Mouse (Mus musculus) spleen, postnatal 10 days (tissue): ENCODE data around the gene D630039A03Rik.

Source experiments
- DNase-seq, 2 experiments: peaks; one replicate each; pipeline ENCODE4 v3.0.0; 2021 to 2022; ENCODE audit warnings: low spot score in 2 of 2

D630039A03Rik gene

GRCm38 (mm10) chr4:57927464-57928205 is 11.5 kb upstream of the D630039A03Rik start:
- DNase-seq: no peak

- no peak for DNase-seq
Measured at GRCm38 (mm10) chr4:57924556-57925071, 8.5 kb upstream of the D630039A03Rik start.

- DNase-seq: no peak
Measured at GRCm38 (mm10) chr4:57922171-57922570, 6.1 kb upstream of the D630039A03Rik start.

GRCm38 (mm10) chr4:57920522-57920921 is 4.4 kb upstream of the D630039A03Rik start:
- no peak for DNase-seq

GRCm38 (mm10) chr4:57919494-57920423 is 3.7 kb upstream of the D630039A03Rik start:
- DNase-seq: no peak

GRCm38 (mm10) chr4:57916711-57917110 is 614 bp upstream of the D630039A03Rik start:
- DNase-seq: no peak

- no peak for DNase-seq
Measured at GRCm38 (mm10) chr4:57915216-57915965, 706 bp downstream of the D630039A03Rik start.

- no peak for DNase-seq
Measured at GRCm38 (mm10) chr4:57914193-57915190, 1.6 kb downstream of the D630039A03Rik start.

- no peak for DNase-seq
Measured at GRCm38 (mm10) chr4:57913021-57913420, 3.1 kb downstream of the D630039A03Rik start.

GRCm38 (mm10) chr4:57908860-57909259 is 7.2 kb downstream of the D630039A03Rik start:
- no peak for DNase-seq

- DNase-seq: no peak
Measured at GRCm38 (mm10) chr4:57906708-57907107, 9.4 kb downstream of the D630039A03Rik start.

GRCm38 (mm10) chr4:57904638-57905037 is 11.5 kb downstream of the D630039A03Rik start:
- DNase-seq: no peak

GRCm38 (mm10) chr4:57904211-57904610 is 11.9 kb downstream of the D630039A03Rik start:
- DNase-seq: peak; percentile 42 to 78

GRCm38 (mm10) chr4:57902619-57903018 is 13.5 kb downstream of the D630039A03Rik start:
- no peak for DNase-seq

- DNase-seq: peak in 1 of 2 experiments; percentile 53
Measured at GRCm38 (mm10) chr4:57901210-57901609, 14.9 kb downstream of the D630039A03Rik start.

- DNase-seq: no peak
Measured at GRCm38 (mm10) chr4:57896631-57897030, 19.5 kb downstream of the D630039A03Rik start.

- DNase-seq: no peak
Measured at GRCm38 (mm10) chr4:57895902-57896301, 20.2 kb downstream of the D630039A03Rik start.

- DNase-seq: no peak
Measured at GRCm38 (mm10) chr4:57895140-57895539, 21.0 kb downstream of the D630039A03Rik start.

- peak in 1 of 2 experiments; percentile 1 for DNase-seq
Measured at GRCm38 (mm10) chr4:57892001-57892586, 24.0 kb downstream of the D630039A03Rik start.

GRCm38 (mm10) chr4:57889773-57890172 is 26.3 kb downstream of the D630039A03Rik start:
- no peak for DNase-seq
